Mouse (Mus musculus): ENCODE results near the gene Cel. TPM values are rescaled to one million over a fixed set of nuclear protein-coding genes. Genes with fewer than 3 reads are reported as not detected.
A peak's percentile ranks its signal among the peaks of the same experiment; 100 is the strongest.

Gene Cel
- polyA plus RNA-seq, 1 experiment from 2014 or later: 0.07 TPM

DNA sequence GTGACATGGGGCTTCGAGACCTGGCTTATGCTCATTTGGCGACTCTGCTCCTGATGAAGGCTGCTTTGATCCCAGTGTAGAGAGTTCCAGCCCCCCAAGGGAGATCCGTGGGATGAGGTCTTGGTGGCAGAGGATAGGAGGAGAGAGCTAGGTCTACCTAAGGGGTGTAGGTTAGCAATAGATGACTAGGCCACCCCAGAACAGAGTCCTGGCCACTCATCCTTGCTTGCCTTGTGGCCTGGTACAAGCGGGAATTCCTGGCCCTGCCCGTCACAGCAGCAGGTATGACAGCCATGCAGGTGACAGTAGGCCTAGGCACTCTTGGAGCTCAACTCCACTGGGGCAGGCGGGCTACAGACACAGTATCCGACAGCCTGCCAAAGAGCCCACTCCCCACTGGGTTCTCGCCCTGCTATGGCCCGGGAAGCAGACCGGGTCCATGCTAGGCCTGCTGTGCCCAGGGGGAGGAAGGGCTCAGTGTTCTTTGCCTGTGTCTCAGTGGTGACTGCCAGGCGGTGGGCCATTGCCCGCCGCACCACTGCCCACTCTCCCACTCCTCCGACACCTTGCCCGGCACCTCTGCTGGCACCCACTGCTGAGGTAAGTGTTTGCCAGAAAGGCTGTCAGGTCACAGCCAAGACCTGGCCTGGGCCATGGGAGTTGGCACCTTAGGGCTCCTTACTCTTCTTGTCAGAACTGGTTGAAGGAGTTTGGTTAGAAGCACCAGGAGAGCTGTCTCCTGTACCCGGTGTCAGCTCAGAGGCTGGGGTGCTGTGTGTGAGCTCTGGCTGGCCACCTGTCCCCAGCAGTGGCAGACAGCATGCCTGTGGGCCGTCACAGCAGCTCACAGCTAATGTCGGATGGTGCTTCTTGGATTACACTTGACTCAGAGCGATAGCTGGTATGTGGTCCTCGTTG, 35.5 kb downstream of the Cel start:
- WGBS: 90% methylated on average over 20 of the region's 20 CpGs
- H3K9ac ChIP-seq (ENCODE audit: low read length): no peak overlapping the region
- DNase-seq (ENCODE audit: low spot score, missing footprints): no peak
- no peaks in the 10 kb centered on the region for H3K9me3 ChIP-seq (ENCODE audit: control insufficient read depth, low read length)
- H3K36me3 ChIP-seq (ENCODE audit: control insufficient read depth, insufficient read depth, low read length): no peaks in the 10 kb centered on the region
- peaks cover 45% of the 10 kb centered on the region for H3K4me1 ChIP-seq (ENCODE audit: control insufficient read depth, insufficient read depth, low read length)
- H3K4me3 ChIP-seq (ENCODE audit: low read depth, low read length): no peak overlapping the region
- no peak for ATAC-seq (ENCODE audit: low FRiP score)
- H3K27ac ChIP-seq (ENCODE audit: low read depth, low read length): no peak overlapping the region
- H3K4me2 ChIP-seq: no peak overlapping the region
- H3K27me3 ChIP-seq (ENCODE audit: control insufficient read depth, insufficient read depth, low read length): no peaks in the 10 kb centered on the region

DNA sequence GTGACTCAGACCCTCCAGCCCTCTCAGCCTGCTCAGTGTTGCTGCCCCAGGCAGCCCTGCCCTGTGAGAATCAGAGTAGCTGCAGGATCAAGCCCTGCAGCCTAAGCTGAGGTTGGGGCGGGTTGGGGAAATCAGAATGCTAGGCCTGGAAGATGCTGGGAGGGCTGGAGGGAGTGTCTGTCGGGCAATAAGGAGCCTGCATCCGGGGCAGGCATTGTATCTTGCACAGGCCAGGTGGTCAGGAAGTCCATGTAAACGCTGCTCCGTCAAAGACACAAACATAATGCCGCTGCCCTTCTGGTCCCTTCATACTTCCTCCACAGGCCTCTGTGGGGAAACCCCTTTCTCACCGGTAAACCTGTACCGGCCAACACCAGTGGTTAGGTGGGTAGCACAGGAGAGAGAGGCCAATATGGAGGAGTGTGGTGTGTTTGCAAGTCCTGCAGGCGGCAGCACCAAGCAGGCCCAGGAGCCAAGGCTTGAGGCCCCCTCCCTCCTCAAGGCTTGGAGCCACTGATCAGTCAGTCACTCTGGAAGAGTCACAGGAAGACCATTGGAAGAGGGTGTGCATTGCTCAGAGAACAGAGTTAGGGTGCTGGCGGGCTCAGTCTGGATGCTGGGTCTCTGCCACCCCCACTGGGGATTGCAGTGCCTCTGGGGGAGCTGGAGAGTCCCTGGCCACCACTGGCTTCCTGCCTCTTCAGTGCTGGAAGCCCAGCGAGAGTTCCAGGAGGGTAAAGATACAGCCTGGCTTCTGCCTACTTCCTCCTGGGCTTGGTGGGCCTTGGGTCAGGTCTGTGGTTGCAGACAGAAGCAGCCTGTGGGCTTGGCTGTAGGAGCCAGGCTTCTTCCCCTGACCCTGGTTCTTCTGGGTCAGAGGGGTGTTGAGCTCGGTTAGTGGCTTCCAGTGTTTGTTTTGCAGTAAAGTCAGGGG, 37.0 kb downstream of the Cel start:
- H3K4me3 ChIP-seq (ENCODE audit: low read depth, low read length): no peak overlapping the region
- peak overlapping the region; percentile 88 for H3K27ac ChIP-seq (ENCODE audit: low read depth, low read length)
- DNase-seq (ENCODE audit: low spot score, missing footprints) (peak; percentile 88), ATAC-seq (ENCODE audit: low FRiP score) (peak; percentile 24; the same call in 1 of the 2 replicates)
- H3K27me3 ChIP-seq (ENCODE audit: control insufficient read depth, insufficient read depth, low read length): no peaks in the 10 kb centered on the region
- H3K4me1 ChIP-seq (ENCODE audit: control insufficient read depth, insufficient read depth, low read length): peaks cover 39% of the 10 kb centered on the region
- H3K9me3 ChIP-seq (ENCODE audit: control insufficient read depth, low read length): no peaks in the 10 kb centered on the region
- no peaks in the 10 kb centered on the region for H3K36me3 ChIP-seq (ENCODE audit: control insufficient read depth, insufficient read depth, low read length)
- no peak overlapping the region; the same call in 1 of the 2 replicates for H3K4me2 ChIP-seq
- 47% methylated on average over 12 of the region's 12 CpGs for WGBS
- peak overlapping the region; percentile 54 for H3K9ac ChIP-seq (ENCODE audit: low read length)

DNA sequence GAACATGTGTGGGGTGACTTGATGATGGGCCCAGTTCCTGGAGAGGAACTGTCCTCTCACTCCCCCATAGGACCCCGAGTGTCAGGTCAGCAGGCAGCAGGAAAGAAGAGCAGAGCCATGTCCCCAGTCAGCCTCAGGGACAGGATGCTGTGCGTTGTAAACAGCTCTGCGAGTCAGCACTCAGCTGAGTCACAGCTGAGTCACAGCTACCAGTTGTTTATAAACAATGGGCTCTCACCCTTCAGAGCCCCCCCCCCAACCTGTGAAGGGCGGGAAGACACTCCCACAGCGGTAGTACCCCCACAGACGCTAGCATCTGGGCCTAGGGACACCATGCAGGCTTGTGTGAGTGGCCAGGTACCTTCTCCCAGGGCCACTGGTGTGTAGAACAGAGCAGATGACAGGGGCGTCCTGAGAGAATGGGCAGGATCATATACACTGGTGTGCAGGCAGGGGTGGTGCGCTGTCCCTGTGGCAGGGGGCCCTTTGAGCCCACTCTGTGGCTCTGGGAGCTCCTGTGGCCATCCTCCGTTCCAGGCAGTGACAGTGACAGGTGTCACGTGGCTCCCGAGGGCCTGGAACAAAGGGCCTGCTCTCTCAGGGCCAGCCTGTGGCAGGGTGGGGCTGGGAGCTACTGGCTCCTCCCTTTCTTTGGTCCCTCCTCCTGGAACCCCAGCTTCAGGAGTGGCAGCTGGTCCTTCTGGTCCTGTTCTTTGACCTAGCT, 37.8 kb downstream of the Cel start:
- DNase-seq (ENCODE audit: low spot score, missing footprints) (peak; percentile 91), ATAC-seq (ENCODE audit: low FRiP score) (peak; percentile 90)
- H3K27ac ChIP-seq (ENCODE audit: low read depth, low read length): peak overlapping the region; percentile 88
- H3K36me3 ChIP-seq (ENCODE audit: control insufficient read depth, insufficient read depth, low read length): no peaks in the 10 kb centered on the region
- H3K27me3 ChIP-seq (ENCODE audit: control insufficient read depth, insufficient read depth, low read length): no peaks in the 10 kb centered on the region
- no peaks in the 10 kb centered on the region for H3K9me3 ChIP-seq (ENCODE audit: control insufficient read depth, low read length)
- H3K4me3 ChIP-seq (ENCODE audit: low read depth, low read length): no peak overlapping the region
- WGBS: 21% methylated on average over 11 of the region's 11 CpGs
- H3K4me1 ChIP-seq (ENCODE audit: control insufficient read depth, insufficient read depth, low read length): peaks cover 36% of the 10 kb centered on the region
- H3K9ac ChIP-seq (ENCODE audit: low read length): peak overlapping the region; percentile 54
- peak overlapping the region; percentile 6; the same call in 1 of the 2 replicates for H3K4me2 ChIP-seq

GRCm38 (mm10) chr2:28524406-28524805, 38.8 kb downstream of the Cel start:
- Histone ChIP-seq H3K27ac (ENCODE audit: low read depth, low read length) (peak overlapping the region; percentile 88), H3K27me3 (ENCODE audit: control insufficient read depth, insufficient read depth, low read length) (no peaks in the 10 kb centered on the region), H3K36me3 (ENCODE audit: control insufficient read depth, insufficient read depth, low read length) (no peaks in the 10 kb centered on the region), H3K4me3 (ENCODE audit: low read depth, low read length) (no peak overlapping the region), H3K9me3 (ENCODE audit: control insufficient read depth, low read length) (no peaks in the 10 kb centered on the region), H3K4me1 (ENCODE audit: control insufficient read depth, insufficient read depth, low read length) (peaks cover 32% of the 10 kb centered on the region), H3K4me2 (no peak overlapping the region), H3K9ac (ENCODE audit: low read length) (no peak overlapping the region)
- 78% methylated on average over 10 of the region's 10 CpGs for WGBS
- no peak for DNase-seq (ENCODE audit: low spot score, missing footprints)
- no peak for ATAC-seq (ENCODE audit: low FRiP score)

GRCm38 (mm10) chr2:28523643-28524117, 39.5 kb downstream of the Cel start:
- no peaks in the 10 kb centered on the region for H3K27me3 ChIP-seq (ENCODE audit: control insufficient read depth, insufficient read depth, low read length)
- WGBS: 8% methylated on average over 5 of the region's 5 CpGs
- H3K4me3 ChIP-seq (ENCODE audit: low read depth, low read length): no peak overlapping the region
- H3K4me2 ChIP-seq: no peak overlapping the region
- no peaks in the 10 kb centered on the region for H3K36me3 ChIP-seq (ENCODE audit: control insufficient read depth, insufficient read depth, low read length)
- H3K9ac ChIP-seq (ENCODE audit: low read length): no peak overlapping the region
- no peaks in the 10 kb centered on the region for H3K9me3 ChIP-seq (ENCODE audit: control insufficient read depth, low read length)
- H3K4me1 ChIP-seq (ENCODE audit: control insufficient read depth, insufficient read depth, low read length): peaks cover 32% of the 10 kb centered on the region
- peak overlapping the region; percentile 30; the same call in 1 of the 2 replicates for H3K27ac ChIP-seq (ENCODE audit: low read depth, low read length)
- DNase-seq (ENCODE audit: low spot score, missing footprints): no peak
- peak; percentile 28 for ATAC-seq (ENCODE audit: low FRiP score)

DNA sequence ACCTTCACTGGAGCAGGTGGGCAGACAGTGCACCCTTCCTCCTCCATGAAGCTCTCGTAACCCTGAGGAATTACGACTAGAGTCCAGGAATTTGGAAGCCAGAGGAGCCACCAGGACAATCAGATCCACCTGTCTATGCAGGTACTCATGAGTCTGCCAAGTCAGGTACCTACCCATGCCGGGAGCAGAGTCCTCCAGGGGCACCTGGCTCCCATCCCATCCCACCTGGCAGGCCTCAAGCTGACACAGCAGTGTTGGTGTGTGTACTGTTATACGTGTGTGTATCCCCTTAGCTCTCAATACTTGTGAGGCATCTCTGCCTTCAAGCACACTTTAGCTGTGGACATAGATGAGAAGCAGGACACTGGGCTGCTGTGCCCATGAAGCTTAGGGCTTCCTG, 41.0 kb downstream of the Cel start:
- Histone ChIP-seq H3K27ac (ENCODE audit: low read depth, low read length) (no peak overlapping the region), H3K4me3 (ENCODE audit: low read depth, low read length) (no peak overlapping the region), H3K9ac (ENCODE audit: low read length) (no peak overlapping the region), H3K4me2 (no peak overlapping the region), H3K9me3 (ENCODE audit: control insufficient read depth, low read length) (no peaks in the 10 kb centered on the region), H3K36me3 (ENCODE audit: control insufficient read depth, insufficient read depth, low read length) (no peaks in the 10 kb centered on the region), H3K27me3 (ENCODE audit: control insufficient read depth, insufficient read depth, low read length) (no peaks in the 10 kb centered on the region), H3K4me1 (ENCODE audit: control insufficient read depth, insufficient read depth, low read length) (peaks cover 42% of the 10 kb centered on the region)
- 92% methylated on average over 4 of the region's 4 CpGs for WGBS
- no peak for DNase-seq (ENCODE audit: low spot score, missing footprints)
- no peak for ATAC-seq (ENCODE audit: low FRiP score)

GRCm38 (mm10) chr2:28521571-28522151, 41.5 kb downstream of the Cel start:
- Histone ChIP-seq H3K4me2 (no peak overlapping the region), H3K36me3 (ENCODE audit: control insufficient read depth, insufficient read depth, low read length) (no peaks in the 10 kb centered on the region), H3K27me3 (ENCODE audit: control insufficient read depth, insufficient read depth, low read length) (no peaks in the 10 kb centered on the region), H3K4me1 (ENCODE audit: control insufficient read depth, insufficient read depth, low read length) (peaks cover 40% of the 10 kb centered on the region), H3K9me3 (ENCODE audit: control insufficient read depth, low read length) (no peaks in the 10 kb centered on the region), H3K27ac (ENCODE audit: low read depth, low read length) (no peak overlapping the region), H3K4me3 (ENCODE audit: low read depth, low read length) (no peak overlapping the region), H3K9ac (ENCODE audit: low read length) (no peak overlapping the region)
- no peak for ATAC-seq (ENCODE audit: low FRiP score)
- DNase-seq (ENCODE audit: low spot score, missing footprints): no peak
- 83% methylated on average over 6 of the region's 6 CpGs for WGBS

DNA sequence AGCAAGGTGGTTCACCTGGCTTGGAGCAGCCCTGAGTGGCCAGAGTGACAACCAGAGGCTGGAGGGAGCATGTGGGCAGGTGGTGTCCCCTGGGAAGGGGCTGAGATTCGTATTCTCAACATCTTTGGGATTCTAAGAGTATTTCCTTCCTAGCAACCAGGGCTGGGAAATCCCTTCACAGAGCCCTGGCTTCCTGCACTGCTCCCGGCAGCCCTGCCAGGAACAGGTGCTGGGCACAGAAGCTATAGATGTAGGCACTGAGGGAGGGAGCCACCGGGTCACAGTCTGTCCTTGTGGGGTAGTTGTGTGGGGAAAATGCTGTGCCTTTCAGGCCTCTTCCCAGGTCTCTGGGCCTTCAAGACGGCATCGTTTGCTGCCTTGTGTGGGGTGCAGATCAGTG, 42.6 kb downstream of the Cel start:
- ATAC-seq (ENCODE audit: low FRiP score): no peak
- H3K4me1 ChIP-seq (ENCODE audit: control insufficient read depth, insufficient read depth, low read length): peaks cover 29% of the 10 kb centered on the region
- H3K9ac ChIP-seq (ENCODE audit: low read length): 0 out of 2 replicates have a peak overlapping the region, but pooled peaks have one; percentile 16
- H3K27me3 ChIP-seq (ENCODE audit: control insufficient read depth, insufficient read depth, low read length): no peaks in the 10 kb centered on the region
- no peak overlapping the region for H3K4me3 ChIP-seq (ENCODE audit: low read depth, low read length)
- no peak overlapping the region for H3K27ac ChIP-seq (ENCODE audit: low read depth, low read length)
- no peak for DNase-seq (ENCODE audit: low spot score, missing footprints)
- no peaks in the 10 kb centered on the region for H3K36me3 ChIP-seq (ENCODE audit: control insufficient read depth, insufficient read depth, low read length)
- no peaks in the 10 kb centered on the region for H3K9me3 ChIP-seq (ENCODE audit: control insufficient read depth, low read length)
- WGBS: 65% methylated on average over 5 of the region's 5 CpGs
- H3K4me2 ChIP-seq: no peak overlapping the region
